Mouse (Mus musculus) limb, embryonic 14.5 days (tissue): ENCODE results near the gene Cyp2c40. TPM values are rescaled to one million over a fixed set of nuclear protein-coding genes. Genes with fewer than 3 reads are reported as not detected.
"Not testable (repeated sequence)": the region's sequence is repeated elsewhere in the genome, so short reads cannot be mapped to it uniquely, and the experiment has no call there.

ENCODE experiments used
- ATAC-seq: fragments of 200-750 bp; cut with Nextera tagmentation; 2 replicates; pipeline ENCODE4 v1.8.0; 2017; ENCODE audit warnings: low read depth, moderate number of reproducible peaks, moderate TSS enrichment; ENCODE audit not compliant: low FRiP score
- DNase-seq: peaks from one replicate; pipeline ENCODE4 v3.0.0-alpha.2; 2015; ENCODE audit warnings: low spot score
- H3K27ac ChIP-seq: fragments of 300-500 bp; sonication (generic); replicated peaks from 2 replicates; pipeline ENCODE4 v1.5.1; 2014; ENCODE audit warnings: low read depth, mild to moderate bottlenecking, low read length, moderate library complexity, mixed read lengths
- H3K27me3 ChIP-seq: fragments of 300-500 bp; sonication (generic); 2 replicates; pipeline ENCODE4 v1.6.1; 2014; ENCODE audit warnings: low read length, mixed read lengths; ENCODE audit not compliant: control insufficient read depth, insufficient read depth
- H3K36me3 ChIP-seq: fragments of 300-500 bp; sonication (generic); 2 replicates; pipeline ENCODE4 v1.6.1; 2014; ENCODE audit warnings: mild to moderate bottlenecking, low read length, moderate library complexity, mixed read lengths; ENCODE audit not compliant: control insufficient read depth, insufficient read depth
- H3K4me1 ChIP-seq: fragments of 300-500 bp; sonication (generic); 2 replicates; pipeline ENCODE4 v1.6.1; 2014; ENCODE audit warnings: antibody characterized with exemption, low read length, mixed read lengths; ENCODE audit not compliant: control insufficient read depth, insufficient read depth
- H3K4me2 ChIP-seq: fragments of 300-500 bp; sonication (generic); replicated peaks from 2 replicates; pipeline ENCODE4 v1.6.1; 2014; ENCODE audit warnings: low read depth, mild to moderate bottlenecking, low read length, moderate library complexity; ENCODE audit not compliant: severe bottlenecking
- H3K4me3 ChIP-seq: fragments of 300-500 bp; sonication (generic); replicated peaks from 2 replicates; pipeline ENCODE4 v1.5.1; 2014; ENCODE audit warnings: low read length
- H3K9ac ChIP-seq: fragments of 300-500 bp; sonication (generic); 2 replicates; pipeline ENCODE4 v1.6.1; 2014; ENCODE audit warnings: mild to moderate bottlenecking, low read depth, low read length, moderate library complexity; ENCODE audit not compliant: severe bottlenecking
- H3K9me3 ChIP-seq: fragments of 300-500 bp; sonication (generic); 2 replicates; pipeline ENCODE4 v1.6.1; 2016; ENCODE audit warnings: low read length; ENCODE audit not compliant: control insufficient read depth
- POLR2A ChIP-seq: fragments of 200-500 bp; IDR thresholded peaks from 2 replicates; pipeline ENCODE4 v1.8.0; 2012; ENCODE audit warnings: inconsistent platforms, mild to moderate bottlenecking, moderate library complexity, borderline replicate concordance; ENCODE audit not compliant: insufficient read depth, insufficient read length; ENCODE audit errors: extremely low read depth
- WGBS: fragments of 180-500 bp; shearing (Covaris S2); extraction: QIAGEN DNeasy Blood & Tissue Kit; methylation state at CpG from one replicate; pipeline ENCODE4 v1.1.7; 2014; 5-methylcytosine and 5-hydroxymethylcytosine counted together
- polyA plus RNA-seq, 2 experiments: library from polyadenylated mRNA; depleted of rRNA in 1 of 2; stranded (reverse) in 1 of 2; unstranded in 1 of 2; fragments of >200 nt; fragmentation: Nextera tagmentation in 1 of 2; extraction: Ambion mirVana in 1 of 2; gene quantifications; 2 replicates each; pipeline versions ENCODE4 v1.2.1 to v1.2.3; 2012 to 2014

Cyp2c40 gene
- polyA plus RNA-seq (2012; rRNA removed) (not detected in 2 replicates), polyA plus RNA-seq (2014; fragmentation: Nextera tagmentation; extraction: Ambion mirVana) (not detected in 2 replicates)

- H3K27me3 ChIP-seq, ATAC-seq, H3K27ac ChIP-seq, H3K4me3 ChIP-seq, H3K4me2 ChIP-seq, H3K9ac ChIP-seq, H3K9me3 ChIP-seq, H3K36me3 ChIP-seq, H3K4me1 ChIP-seq, DNase-seq: not testable (repeated sequence)
- 84% methylated on average over 3 of the region's 3 CpGs for WGBS
These were observed at the start of gene Cyp2c40 for GRCm38 (mm10) chr19:39812714-39813113. Cyp2c40 (minus strand) TSS chr19:39812814.

DNA sequence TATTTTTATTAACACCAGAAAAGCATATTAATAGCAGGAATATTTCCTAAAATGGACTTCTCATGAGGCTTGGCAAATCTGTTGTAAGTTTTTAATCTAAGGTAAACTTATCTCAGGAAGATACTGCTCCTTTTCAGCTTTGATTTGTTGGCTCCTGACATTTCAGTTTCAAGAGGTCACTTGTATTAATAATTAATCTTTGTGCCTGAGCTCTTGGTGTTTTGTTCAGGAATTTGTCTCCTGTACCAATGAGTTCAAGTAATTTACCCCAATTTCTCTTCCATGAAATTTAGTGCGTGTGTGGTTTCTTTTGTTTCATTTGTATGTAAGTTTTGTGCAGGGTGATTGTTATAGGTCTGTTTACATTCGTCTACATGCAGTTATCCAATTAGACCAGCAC lies 8.3 kb upstream of the Cyp2c40 start:
- not testable (repeated sequence) for H3K9me3 ChIP-seq, H3K27me3 ChIP-seq, H3K4me2 ChIP-seq, ATAC-seq, H3K4me1 ChIP-seq, H3K9ac ChIP-seq, DNase-seq, H3K4me3 ChIP-seq, H3K36me3 ChIP-seq, H3K27ac ChIP-seq
- 75% methylated on average over 2 of the region's 2 CpGs for WGBS

- H3K27ac ChIP-seq, H3K4me2 ChIP-seq, H3K9ac ChIP-seq, H3K4me3 ChIP-seq, H3K27me3 ChIP-seq, H3K4me1 ChIP-seq, H3K9me3 ChIP-seq, H3K36me3 ChIP-seq, ATAC-seq, DNase-seq: not testable (repeated sequence)
- 84% methylated on average over 1 of the region's 1 CpGs for WGBS
These were observed 3.8 kb upstream of the Cyp2c40 start for GRCm38 (mm10) chr19:39816400-39816799.

DNA sequence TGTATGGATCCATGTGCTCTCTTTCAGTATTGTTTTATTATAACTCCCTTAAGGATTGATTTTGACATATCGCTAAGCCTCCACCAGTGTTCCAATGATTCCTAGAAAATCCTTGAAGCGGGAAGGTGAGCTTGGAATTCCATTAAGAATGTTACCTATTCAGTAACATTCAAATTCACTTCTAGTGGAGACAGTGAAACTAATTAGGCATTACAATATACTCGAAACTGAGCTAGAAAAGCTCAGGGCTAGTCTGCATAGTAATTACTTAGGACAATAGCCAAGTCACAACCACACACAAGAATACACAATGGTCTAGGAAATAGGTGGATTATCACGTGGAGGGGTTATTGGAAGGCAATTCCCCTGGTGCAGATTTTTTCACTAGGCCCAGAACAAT lies 3.4 kb upstream of the Cyp2c40 start:
- not testable (repeated sequence) for H3K4me1 ChIP-seq, H3K9me3 ChIP-seq, DNase-seq, H3K4me3 ChIP-seq, H3K27ac ChIP-seq, H3K27me3 ChIP-seq, H3K36me3 ChIP-seq, H3K9ac ChIP-seq, ATAC-seq, H3K4me2 ChIP-seq
- 74% methylated on average over 4 of the region's 4 CpGs for WGBS

DNA sequence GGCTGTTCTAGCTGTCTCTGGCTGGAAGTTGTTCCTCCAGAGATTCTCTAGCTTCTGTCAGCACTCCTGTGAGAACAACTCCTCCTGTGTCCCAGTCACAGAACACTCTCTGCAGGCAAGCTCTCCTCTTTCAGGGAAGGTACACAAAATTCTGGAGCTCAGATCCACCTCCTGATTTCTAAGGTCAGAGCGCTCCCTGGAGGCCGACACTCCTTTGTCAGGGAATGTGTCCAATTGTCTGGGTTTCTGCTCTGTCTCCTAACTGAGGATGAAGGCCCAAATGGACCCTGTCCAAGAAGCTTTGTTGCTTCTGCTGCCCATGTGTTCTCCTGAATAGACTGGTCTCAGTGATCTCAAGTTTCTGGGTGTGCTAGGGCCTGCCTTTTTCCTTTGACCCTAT lies 27.2 kb downstream of the Cyp2c40 start:
- H3K36me3 ChIP-seq, H3K27ac ChIP-seq, H3K4me1 ChIP-seq, H3K9me3 ChIP-seq, DNase-seq, ATAC-seq, H3K4me2 ChIP-seq, H3K4me3 ChIP-seq, H3K9ac ChIP-seq, H3K27me3 ChIP-seq: not testable (repeated sequence)
- 65% methylated on average over 2 of the region's 2 CpGs for WGBS

- no peak for DNase-seq
- ATAC-seq = no peak
- H3K4me1 ChIP-seq = no peaks in the 10 kb centered on the region
- no peak overlapping the region for H3K27ac ChIP-seq
- no peaks in the 10 kb centered on the region for H3K36me3 ChIP-seq
- H3K9ac ChIP-seq = no peak overlapping the region
- H3K4me2 ChIP-seq = no peak overlapping the region
- no peak for TF ChIP-seq POLR2A
- no peaks in the 10 kb centered on the region for H3K27me3 ChIP-seq
- H3K9me3 ChIP-seq = no peaks in the 10 kb centered on the region
- no peak overlapping the region for H3K4me3 ChIP-seq
- 39% methylated on average over 1 of the region's 1 CpGs for WGBS
These were observed 67.3 kb downstream of the Cyp2c40 start for GRCm38 (mm10) chr19:39745357-39745756.

DNA sequence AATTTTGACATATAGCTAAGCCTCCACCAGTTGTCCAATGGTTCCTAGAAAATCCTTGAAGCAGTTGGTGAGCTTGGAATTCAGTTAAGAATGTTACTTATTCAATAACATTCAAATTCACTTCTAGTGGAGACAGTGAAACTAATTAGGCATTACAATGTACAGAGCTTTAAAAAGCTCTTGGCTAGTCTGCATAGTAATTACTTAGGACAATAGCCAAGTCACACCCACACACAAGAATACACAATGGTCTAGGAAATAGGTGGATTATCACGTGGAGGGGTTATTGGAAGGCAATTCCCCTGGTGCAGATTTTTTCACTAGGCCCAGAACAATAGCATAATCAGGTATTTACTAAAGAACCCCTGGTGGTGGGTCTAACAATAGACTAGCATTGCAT lies 68.3 kb downstream of the Cyp2c40 start:
- 45% methylated on average over 1 of the region's 1 CpGs for WGBS
- H3K4me2 ChIP-seq, H3K4me3 ChIP-seq, H3K9me3 ChIP-seq, DNase-seq, H3K4me1 ChIP-seq, H3K9ac ChIP-seq, ATAC-seq, H3K27ac ChIP-seq, H3K36me3 ChIP-seq, H3K27me3 ChIP-seq: not testable (repeated sequence)
